Mouse (Mus musculus): ENCODE results near the gene Faf1. TPM values are rescaled to one million over a fixed set of nuclear protein-coding genes. Genes with fewer than 3 reads are reported as not detected.

Gene Faf1
- total RNA-seq, 2 experiments from 2014 or later = 24.9 to 27.2 TPM

- DNase-seq (ENCODE audit: low spot score in 2 of 2) = no peak
These were observed 302.5 kb downstream of the Faf1 start for GRCm38 (mm10) chr4:109978858-109979340.

GRCm38 (mm10) chr4:109979461-109980320 lies 303.3 kb downstream of the Faf1 start:
- peak; percentile 20 to 31 for DNase-seq (ENCODE audit: low spot score in 2 of 2)

GRCm38 (mm10) chr4:109980321-109981082 lies 304.1 kb downstream of the Faf1 start:
- DNase-seq (ENCODE audit: low spot score in 2 of 2) = peak; percentile 36 to 47

GRCm38 (mm10) chr4:109981083-109981870 lies 304.9 kb downstream of the Faf1 start:
- DNase-seq (ENCODE audit: low spot score in 2 of 2) = no peak

GRCm38 (mm10) chr4:109981871-109982680 lies 305.7 kb downstream of the Faf1 start:
- DNase-seq (ENCODE audit: low spot score in 2 of 2) = peak in 1 of 2 experiments; percentile 48

GRCm38 (mm10) chr4:109982681-109983265 lies 306.4 kb downstream of the Faf1 start:
- DNase-seq (ENCODE audit: low spot score in 2 of 2) = no peak

GRCm38 (mm10) chr4:109983281-109984001 lies 307.1 kb downstream of the Faf1 start:
- peak in 1 of 2 experiments; percentile 40 for DNase-seq (ENCODE audit: low spot score in 2 of 2)

GRCm38 (mm10) chr4:109984011-109984411 lies 307.6 kb downstream of the Faf1 start:
- DNase-seq (ENCODE audit: low spot score in 2 of 2) = peak in 1 of 2 experiments; percentile 30

GRCm38 (mm10) chr4:109984496-109985423 lies 308.4 kb downstream of the Faf1 start:
- no peak for DNase-seq (ENCODE audit: low spot score in 2 of 2)

- DNase-seq (ENCODE audit: low spot score in 2 of 2) = no peak
These were observed 309.2 kb downstream of the Faf1 start for GRCm38 (mm10) chr4:109985424-109986172.

- no peak for DNase-seq (ENCODE audit: low spot score in 2 of 2)
These were observed 309.9 kb downstream of the Faf1 start for GRCm38 (mm10) chr4:109986301-109986700.

- no peak for DNase-seq (ENCODE audit: low spot score in 2 of 2)
These were observed 310.5 kb downstream of the Faf1 start for GRCm38 (mm10) chr4:109986748-109987355.

GRCm38 (mm10) chr4:109987560-109988362 lies 311.4 kb downstream of the Faf1 start:
- DNase-seq (ENCODE audit: low spot score in 2 of 2) = no peak

GRCm38 (mm10) chr4:109988411-109988810 lies 312.0 kb downstream of the Faf1 start:
- no peak for DNase-seq (ENCODE audit: low spot score in 2 of 2)

GRCm38 (mm10) chr4:109989213-109989612 lies 312.8 kb downstream of the Faf1 start:
- no peak for DNase-seq (ENCODE audit: low spot score in 2 of 2)

- no peak for DNase-seq (ENCODE audit: low spot score in 2 of 2)
These were observed 329.7 kb downstream of the Faf1 start for GRCm38 (mm10) chr4:110006044-110006443.

All from layer of hippocampus, postnatal 14 days (tissue).